Mouse (Mus musculus): ENCODE measurements around the gene Txnip. TPM values are rescaled to one million over a fixed set of nuclear protein-coding genes. Genes with fewer than 3 reads are reported as not detected.
A peak's percentile ranks its signal among the peaks of the same experiment; 100 is the strongest.

Txnip gene
- polyA plus RNA-seq, 1 experiment from 2014 or later, result 254 TPM

GRCm38 (mm10) chr3:96540740-96541139, 17.0 kb upstream of the Txnip start:
- DNase-seq (ENCODE audit: low spot score) (no peak), ATAC-seq (replicated peaks; ENCODE audit: low FRiP score, low read depth) (no peak)
- no peaks in the 10 kb centered on the region for H3K36me3 ChIP-seq (ENCODE audit: insufficient read depth, low read length)
- no peak overlapping the region for H3K4me3 ChIP-seq (replicated peaks; ENCODE audit: low read depth, low read length)
- H3K27me3 ChIP-seq (ENCODE audit: insufficient read depth, low read length), result no peaks in the 10 kb centered on the region; the same call in 1 of the 2 replicates
- no peak for TF ChIP-seq CTCF (IDR thresholded peaks at IDR 0.05; ENCODE audit: low read depth)
- WGBS, result 46% methylated on average over 6 of the region's 6 CpGs
- H3K27ac ChIP-seq, result no peak overlapping the region
- H3K9ac ChIP-seq (ENCODE audit: low read depth, low read length), result no peak overlapping the region
- H3K9me3 ChIP-seq (replicated peaks; ENCODE audit: low read length), result no peaks in the 10 kb centered on the region
- H3K4me1 ChIP-seq (replicated peaks; ENCODE audit: insufficient read depth, low read length), result no peaks in the 10 kb centered on the region
- no peak overlapping the region for H3K4me2 ChIP-seq (ENCODE audit: low read length)

- Histone ChIP-seq H3K9ac (ENCODE audit: low read depth, low read length) (no peak overlapping the region), H3K27ac (no peak overlapping the region), H3K4me2 (ENCODE audit: low read length) (no peak overlapping the region), H3K4me1 (replicated peaks; ENCODE audit: insufficient read depth, low read length) (no peaks in the 10 kb centered on the region), H3K9me3 (replicated peaks; ENCODE audit: low read length) (no peaks in the 10 kb centered on the region), H3K36me3 (ENCODE audit: insufficient read depth, low read length) (no peaks in the 10 kb centered on the region), H3K4me3 (replicated peaks; ENCODE audit: low read depth, low read length) (no peak overlapping the region), H3K27me3 (ENCODE audit: insufficient read depth, low read length) (no peaks in the 10 kb centered on the region; the same call in 1 of the 2 replicates)
- peak; percentile 67 for TF ChIP-seq CTCF (IDR thresholded peaks at IDR 0.05; ENCODE audit: low read depth)
- DNase-seq (ENCODE audit: low spot score), result peak; percentile 74
- no peak for ATAC-seq (replicated peaks; ENCODE audit: low FRiP score, low read depth)
- WGBS, result 15% methylated on average over 14 of the region's 14 CpGs
These were observed 16.3 kb upstream of the Txnip start for GRCm38 (mm10) chr3:96541328-96542078.

DNA sequence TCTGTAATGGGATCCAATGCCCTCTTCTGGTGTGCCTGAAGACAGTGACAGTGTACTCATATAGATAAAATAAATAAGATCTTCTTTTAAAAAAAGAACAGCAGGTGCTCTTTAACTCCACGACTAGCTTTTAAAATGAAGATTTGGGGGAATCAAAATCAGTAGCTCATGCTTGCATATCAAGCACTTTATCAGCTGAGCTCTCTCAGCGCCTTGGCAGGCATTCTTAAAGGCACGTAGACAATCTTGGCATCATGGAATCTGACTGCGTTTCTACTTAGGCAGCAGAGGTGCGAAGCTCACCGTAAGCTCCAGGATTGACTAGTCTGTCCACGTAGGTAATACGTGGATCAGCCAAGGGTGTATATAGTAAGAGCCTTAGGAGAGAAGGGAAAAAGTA, 15.2 kb upstream of the Txnip start:
- no peak for ATAC-seq (replicated peaks; ENCODE audit: low FRiP score, low read depth)
- Histone ChIP-seq H3K4me3 (replicated peaks; ENCODE audit: low read depth, low read length) (no peak overlapping the region), H3K27me3 (ENCODE audit: insufficient read depth, low read length) (no peaks in the 10 kb centered on the region; the same call in 1 of the 2 replicates), H3K9me3 (replicated peaks; ENCODE audit: low read length) (no peaks in the 10 kb centered on the region), H3K9ac (ENCODE audit: low read depth, low read length) (no peak overlapping the region), H3K27ac (no peak overlapping the region), H3K4me2 (ENCODE audit: low read length) (no peak overlapping the region), H3K36me3 (ENCODE audit: insufficient read depth, low read length) (no peaks in the 10 kb centered on the region), H3K4me1 (replicated peaks; ENCODE audit: insufficient read depth, low read length) (no peaks in the 10 kb centered on the region)
- no peak for TF ChIP-seq CTCF (IDR thresholded peaks at IDR 0.05; ENCODE audit: low read depth)
- 81% methylated on average over 8 of the region's 8 CpGs for WGBS
- no peak for DNase-seq (ENCODE audit: low spot score)

GRCm38 (mm10) chr3:96543345-96543744, 14.4 kb upstream of the Txnip start:
- ATAC-seq (replicated peaks; ENCODE audit: low FRiP score, low read depth) (no peak), DNase-seq (ENCODE audit: low spot score) (no peak)
- Histone ChIP-seq H3K36me3 (ENCODE audit: insufficient read depth, low read length) (no peaks in the 10 kb centered on the region), H3K4me1 (replicated peaks; ENCODE audit: insufficient read depth, low read length) (no peaks in the 10 kb centered on the region), H3K9me3 (replicated peaks; ENCODE audit: low read length) (no peaks in the 10 kb centered on the region), H3K27me3 (ENCODE audit: insufficient read depth, low read length) (no peaks in the 10 kb centered on the region; the same call in 1 of the 2 replicates), H3K9ac (ENCODE audit: low read depth, low read length) (no peak overlapping the region), H3K27ac (no peak overlapping the region), H3K4me2 (ENCODE audit: low read length) (no peak overlapping the region), H3K4me3 (replicated peaks; ENCODE audit: low read depth, low read length) (no peak overlapping the region)
- 71% methylated on average over 11 of the region's 11 CpGs for WGBS
- no peak for TF ChIP-seq CTCF (IDR thresholded peaks at IDR 0.05; ENCODE audit: low read depth)

- WGBS, result 47% methylated on average over 1 of the region's 1 CpGs
- peak; percentile 49; the same call in 1 of the 2 replicates for TF ChIP-seq CTCF (IDR thresholded peaks at IDR 0.05; ENCODE audit: low read depth)
- Histone ChIP-seq H3K9ac (ENCODE audit: low read depth, low read length) (no peak overlapping the region), H3K4me1 (replicated peaks; ENCODE audit: insufficient read depth, low read length) (no peaks in the 10 kb centered on the region), H3K4me2 (ENCODE audit: low read length) (no peak overlapping the region), H3K27me3 (ENCODE audit: insufficient read depth, low read length) (no peaks in the 10 kb centered on the region; the same call in 1 of the 2 replicates), H3K27ac (no peak overlapping the region), H3K9me3 (replicated peaks; ENCODE audit: low read length) (no peaks in the 10 kb centered on the region), H3K36me3 (ENCODE audit: insufficient read depth, low read length) (no peaks in the 10 kb centered on the region), H3K4me3 (replicated peaks; ENCODE audit: low read depth, low read length) (no peak overlapping the region)
- no peak for DNase-seq (ENCODE audit: low spot score)
- ATAC-seq (replicated peaks; ENCODE audit: low FRiP score, low read depth), result no peak
These were observed 12.2 kb upstream of the Txnip start for GRCm38 (mm10) chr3:96545565-96545964.

DNA sequence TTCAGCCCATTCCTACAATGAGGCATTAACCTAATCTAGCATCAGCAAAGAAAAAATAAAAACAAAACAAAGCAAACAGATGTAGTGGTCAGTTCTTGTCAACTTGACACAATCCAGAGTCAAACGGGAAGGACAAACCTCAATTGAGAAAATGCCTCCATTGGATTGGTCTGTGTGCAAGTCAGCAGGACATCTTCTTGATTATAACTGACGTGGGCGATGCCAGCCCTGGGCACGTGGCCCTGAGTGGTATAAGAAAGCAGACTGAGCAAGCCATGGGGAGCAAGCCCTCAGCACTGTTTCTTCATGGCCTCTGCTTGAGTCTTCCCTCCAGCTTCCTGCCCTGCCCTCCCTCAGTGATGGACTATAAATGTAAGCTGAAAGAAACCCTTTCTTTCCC, 10.9 kb upstream of the Txnip start:
- ATAC-seq (replicated peaks; ENCODE audit: low FRiP score, low read depth) (no peak), DNase-seq (ENCODE audit: low spot score) (no peak)
- 64% methylated on average over 4 of the region's 4 CpGs for WGBS
- no peak overlapping the region for H3K9ac ChIP-seq (ENCODE audit: low read depth, low read length)
- no peaks in the 10 kb centered on the region for H3K36me3 ChIP-seq (ENCODE audit: insufficient read depth, low read length)
- H3K27me3 ChIP-seq (ENCODE audit: insufficient read depth, low read length), result no peaks in the 10 kb centered on the region; the same call in 1 of the 2 replicates
- no peaks in the 10 kb centered on the region for H3K9me3 ChIP-seq (replicated peaks; ENCODE audit: low read length)
- H3K4me3 ChIP-seq (replicated peaks; ENCODE audit: low read depth, low read length), result no peak overlapping the region
- H3K4me2 ChIP-seq (ENCODE audit: low read length), result no peak overlapping the region
- TF ChIP-seq CTCF (IDR thresholded peaks at IDR 0.05; ENCODE audit: low read depth), result no peak
- no peak overlapping the region for H3K27ac ChIP-seq
- peaks cover 5% of the 10 kb centered on the region; the same call in 1 of the 2 replicates for H3K4me1 ChIP-seq (replicated peaks; ENCODE audit: insufficient read depth, low read length)

Measured in kidney, postnatal 0 days (tissue).